Mouse (Mus musculus) gastrocnemius, postnatal 25 days (tissue): ENCODE data around the gene Ablim1. TPM values are rescaled to one million over a fixed set of nuclear protein-coding genes. Genes with fewer than 3 reads are reported as not detected.
A peak's percentile ranks its signal among the peaks of the same experiment; 100 is the strongest.

Source experiments
- DNase-seq: peaks from one replicate; pipeline ENCODE4 v3.0.0; 2022
- total RNA-seq, 2 experiments: library from RNA; stranded (reverse); gene quantifications; 1 replicate in 1 of 2; 2 replicates in 1 of 2; pipeline ENCODE4 v1.2.3; 2021

Ablim1 gene
- total RNA-seq, 2 experiments from 2014 or later: 37.6 to 41.4 TPM

- no peak for DNase-seq
These were observed 50.3 kb downstream of the Ablim1 start for GRCm38 (mm10) chr19:57264296-57264947.

- DNase-seq: no peak
These were observed 56.9 kb downstream of the Ablim1 start for GRCm38 (mm10) chr19:57257801-57258200.

- no peak for DNase-seq
These were observed 58.1 kb downstream of the Ablim1 start for GRCm38 (mm10) chr19:57256666-57257065.

GRCm38 (mm10) chr19:57255157-57255556 is 59.6 kb downstream of the Ablim1 start:
- DNase-seq: no peak

- DNase-seq: no peak
These were observed 61.8 kb downstream of the Ablim1 start for GRCm38 (mm10) chr19:57252692-57253448.

GRCm38 (mm10) chr19:57248781-57249180 is 65.9 kb downstream of the Ablim1 start:
- no peak for DNase-seq

GRCm38 (mm10) chr19:57247221-57247620 is 67.5 kb downstream of the Ablim1 start:
- no peak for DNase-seq

- DNase-seq: no peak
These were observed 70.4 kb downstream of the Ablim1 start for GRCm38 (mm10) chr19:57244281-57244680.

- DNase-seq: no peak
These were observed 71.1 kb downstream of the Ablim1 start for GRCm38 (mm10) chr19:57243606-57244005.

- no peak for DNase-seq
These were observed 71.5 kb downstream of the Ablim1 start for GRCm38 (mm10) chr19:57243191-57243590.

GRCm38 (mm10) chr19:57241363-57242192 is 73.1 kb downstream of the Ablim1 start:
- DNase-seq: no peak

- no peak for DNase-seq
These were observed 74.5 kb downstream of the Ablim1 start for GRCm38 (mm10) chr19:57240259-57240658.

GRCm38 (mm10) chr19:57239176-57239784 is 75.4 kb downstream of the Ablim1 start:
- peak; percentile 56 for DNase-seq

- DNase-seq: no peak
These were observed 76.3 kb downstream of the Ablim1 start for GRCm38 (mm10) chr19:57238461-57238860.

- no peak for DNase-seq
These were observed 77.2 kb downstream of the Ablim1 start for GRCm38 (mm10) chr19:57237534-57237933.

GRCm38 (mm10) chr19:57236647-57237046 is 78.1 kb downstream of the Ablim1 start:
- DNase-seq: no peak

- no peak for DNase-seq
These were observed 78.8 kb downstream of the Ablim1 start for GRCm38 (mm10) chr19:57235931-57236330.

- no peak for DNase-seq
These were observed 83.7 kb downstream of the Ablim1 start for GRCm38 (mm10) chr19:57230996-57231395.

- no peak for DNase-seq
These were observed 85.6 kb downstream of the Ablim1 start for GRCm38 (mm10) chr19:57229161-57229560.

GRCm38 (mm10) chr19:57228576-57228975 is 86.1 kb downstream of the Ablim1 start:
- DNase-seq: no peak

GRCm38 (mm10) chr19:57224390-57224789 is 90.3 kb downstream of the Ablim1 start:
- DNase-seq: no peak

GRCm38 (mm10) chr19:57223686-57224085 is 91.0 kb downstream of the Ablim1 start:
- no peak for DNase-seq
